Mouse (Mus musculus) heart, adult 2 months (tissue): ENCODE measurements around the gene Sstr4.

Experiments
- CTCF ChIP-seq: fragments of 200-600 bp; IDR thresholded peaks from 2 replicates; pipeline ENCODE4 v1.8.1; 2022; ENCODE audit warnings: antibody characterized with exemption, mild to moderate bottlenecking, moderate library complexity
- EP300 ChIP-seq: fragments of 200-500 bp; IDR thresholded peaks from 2 replicates; pipeline ENCODE4 v1.6.1; 2011; ENCODE audit warnings: low read depth, low read length, control low read depth; ENCODE audit not compliant: insufficient read depth

GRCm38 (mm10) chr2:148419776-148420175, 24.6 kb downstream of the Sstr4 start:
- TF ChIP-seq CTCF (no peak), EP300 (no peak)
